Mouse (Mus musculus): ENCODE measurements at regions not wholly inside any gene's neighbourhood (a gene's known extent, or its start where the extent isn't known, plus 50 kb on each side); places are given as distances from the start of the nearest gene placed in this dataset.

DNA sequence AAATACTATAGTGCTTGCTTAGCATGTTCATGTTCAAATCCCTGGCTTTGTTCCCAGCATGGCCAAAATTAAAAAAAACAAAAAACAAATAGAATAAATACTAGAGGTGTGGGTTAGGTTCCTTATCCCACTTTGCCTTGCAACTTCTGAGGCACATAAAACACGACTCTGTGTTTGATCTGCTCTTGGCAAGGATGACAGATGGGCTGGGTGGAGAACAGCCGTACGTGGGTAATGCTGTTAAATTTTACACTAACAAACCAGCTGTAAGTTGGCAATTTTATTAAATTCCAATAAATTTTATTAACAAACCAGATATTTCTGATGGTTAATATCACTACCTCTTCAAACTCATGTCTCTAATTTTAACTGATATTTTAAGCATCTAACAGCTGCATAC is 168.9 kb downstream of the Gja1 start:
- TF ChIP-seq CTCF (IDR thresholded peaks at IDR 0.05; ENCODE audit: low read depth), result no peak
- TF ChIP-seq EP300 (IDR thresholded peaks at IDR 0.05; ENCODE audit: low read depth), result no peak
